Mouse (Mus musculus) heart, postnatal 0 days (tissue): ENCODE results near the gene Tshr.

Source experiments
- CTCF ChIP-seq: IDR thresholded peaks from 2 replicates; pipeline ENCODE4 v1.5.1; 2016; ENCODE audit warnings: antibody characterized with exemption, control low read depth, low read depth
- EP300 ChIP-seq: IDR thresholded peaks from 2 replicates; pipeline ENCODE4 v1.6.1; 2016; ENCODE audit warnings: antibody characterized with exemption, low read depth

GRCm38 (mm10) chr12:91384281-91385017 lies at the start of gene Tshr, which contains the start of gene Cep128:
- TF ChIP-seq CTCF, result no peak
- TF ChIP-seq EP300, result no peak
